Mouse (Mus musculus) MEL (cell line): ENCODE results near the gene Olfr1367.

Experiments
- EP300 ChIP-seq, 2 experiments: IDR thresholded peaks; 2 replicates each; pipeline ENCODE4 v1.6.1; 2011; ENCODE audit warnings: improper control_type of control experiment in 2 of 2, low read length in 2 of 2, low read depth in 1 of 2, mild to moderate bottlenecking in 1 of 2
- HCFC1 ChIP-seq: IDR thresholded peaks from 2 replicates; pipeline ENCODE4 v1.6.1; 2012; ENCODE audit warnings: low read depth, mild to moderate bottlenecking, inconsistent platforms, low read length, improper control_type of control experiment, moderate library complexity
- MAX ChIP-seq: IDR thresholded peaks from 2 replicates; pipeline ENCODE4 v1.6.1; 2011; ENCODE audit warnings: low read length, improper control_type of control experiment
- POLR2A ChIP-seq, 2 experiments: IDR thresholded peaks; 2 replicates each; pipeline ENCODE4 v1.6.1; 2011 to 2012; ENCODE audit warnings: low read length in 2 of 2, mild to moderate bottlenecking in 2 of 2, control low read depth in 1 of 2, improper control_type of control experiment in 1 of 2, low read depth in 1 of 2, moderate library complexity in 1 of 2; ENCODE audit not compliant: control insufficient read depth in 1 of 2, insufficient read depth in 1 of 2, poor library complexity in 1 of 2
- USF1 ChIP-seq: IDR thresholded peaks from 2 replicates; pipeline ENCODE4 v1.6.1; 2014; ENCODE audit warnings: low read depth, mild to moderate bottlenecking, inconsistent platforms, low read length, improper control_type of control experiment, moderate library complexity

DNA sequence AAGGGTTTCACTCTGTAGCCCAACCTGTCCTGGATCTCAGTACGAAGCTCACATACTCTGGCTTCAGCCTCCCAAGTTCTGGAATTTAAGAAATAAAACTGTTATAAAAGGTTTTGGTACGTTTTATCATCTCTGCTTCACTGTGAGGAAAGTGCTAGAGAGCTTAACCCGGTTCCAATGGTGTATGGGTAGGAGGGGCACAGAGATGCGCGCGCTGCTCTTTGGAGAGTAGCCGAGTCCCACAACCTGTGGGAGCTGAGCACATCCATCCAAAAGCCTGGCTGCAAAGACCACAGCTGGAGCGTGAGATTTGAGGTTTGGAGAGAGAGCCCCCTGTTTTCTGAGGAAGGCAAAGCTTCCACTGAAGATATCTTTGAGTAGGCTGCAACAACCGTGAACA, 19.3 kb upstream of the Olfr1367 start:
- no peak for TF ChIP-seq POLR2A (IDR thresholded peaks at IDR 0.05; ENCODE audit: control insufficient read depth in 1 of 2, insufficient read depth in 1 of 2, low read depth in 1 of 2, low read length in 2 of 2, poor library complexity in 1 of 2)
- no peak for TF ChIP-seq EP300 (IDR thresholded peaks at IDR 0.05; ENCODE audit: low read depth in 1 of 2, low read length in 2 of 2)
- no peak for TF ChIP-seq MAX
- TF ChIP-seq USF1: no peak
- no peak for TF ChIP-seq HCFC1
